Mouse (Mus musculus): ENCODE data around the gene Mmp19. TPM values are rescaled to one million over a fixed set of nuclear protein-coding genes. Genes with fewer than 3 reads are reported as not detected.

Mmp19 gene
- polyA plus RNA-seq (2012; rRNA removed) (8.0 and 9.5 TPM in 2 replicates), polyA plus RNA-seq (2014; fragmentation: Nextera tagmentation; extraction: Ambion mirVana) (8.3 and 8.9 TPM in 2 replicates)

DNA sequence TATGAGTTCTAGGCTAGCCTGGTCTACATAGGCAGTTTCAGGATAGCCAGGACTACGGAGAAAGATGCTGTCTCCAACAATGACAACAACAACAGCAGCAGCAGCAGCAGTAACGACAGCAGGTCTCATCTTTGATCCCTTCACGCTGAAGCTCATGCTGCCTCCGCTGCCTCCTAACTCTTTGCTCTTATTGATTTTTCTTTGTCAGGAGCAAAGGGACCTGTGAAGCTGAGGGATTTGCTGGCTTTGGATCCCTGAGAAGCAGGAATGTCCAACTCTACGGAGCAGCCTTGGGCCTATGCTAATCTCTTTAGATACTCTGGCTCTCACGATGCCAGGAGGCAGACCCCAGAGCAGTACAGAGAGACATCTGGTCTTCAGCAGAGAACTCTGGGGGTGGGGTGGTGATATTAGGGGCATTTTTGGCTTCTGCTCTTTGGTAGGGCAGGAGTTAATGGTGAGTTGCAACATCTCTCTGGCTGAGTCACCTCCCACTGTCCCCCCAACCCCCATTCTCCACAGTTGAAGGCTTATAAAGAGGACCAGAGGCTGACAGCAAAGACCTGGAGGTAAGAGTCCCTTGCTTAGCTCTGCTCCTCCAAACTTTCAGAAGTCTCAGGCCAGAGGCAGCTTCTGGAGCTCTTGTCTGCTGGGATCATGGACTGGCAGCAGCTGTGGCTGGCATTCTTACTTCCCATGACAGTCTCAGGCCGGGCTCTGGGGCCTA lies at the start of gene Mmp19:
Mmp19 (plus strand) TSS at position 513 of the 727 bp plus-strand sequence.
- H3K4me3 ChIP-seq (ENCODE audit: insufficient read depth in 1 of 2, low read depth in 2 of 2, low read length in 2 of 2) = peak within 1 kb of the TSS; percentile 32 to 57
- DNase-seq (ENCODE audit: low read depth in 3 of 3, low spot score in 3 of 3) = no peak
- no peak within 1 kb of the TSS for H3K9ac ChIP-seq (replicated peaks)

DNA sequence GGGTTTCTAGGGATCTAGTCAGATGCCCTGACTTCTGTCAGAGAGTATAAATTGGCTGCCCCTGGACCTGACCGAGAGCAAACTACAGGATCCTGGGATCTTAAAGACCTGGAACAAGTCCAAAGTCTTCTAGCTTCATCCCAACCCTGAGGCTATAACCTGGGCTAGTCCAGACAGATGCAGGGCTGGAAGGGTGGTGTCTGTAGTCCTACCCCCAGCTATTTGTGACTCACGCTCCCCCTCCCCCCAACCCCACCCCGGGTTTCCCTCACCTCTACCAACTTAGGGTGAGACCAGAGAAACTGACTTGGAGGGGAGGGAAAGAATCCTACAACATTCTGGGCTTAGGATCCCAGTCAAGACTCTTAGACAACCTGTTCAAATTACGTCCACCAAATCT lies 48.1 kb upstream of the Mmp19 start:
- Histone ChIP-seq H3K27me3 (ENCODE audit: control insufficient read depth, insufficient read depth, low read length) (peaks cover 39% of the 10 kb centered on the region), H3K27ac (no peak overlapping the region), H3K4me3 (ENCODE audit: insufficient read depth in 1 of 2, low read depth in 2 of 2, low read length in 2 of 2) (peak overlapping the region in 1 of 2 experiments; percentile 42; a peak in 2 of 4 replicates), H3K4me1 (replicated peaks; ENCODE audit: control insufficient read depth in 2 of 2, insufficient read depth in 2 of 2, low read length in 1 of 2) (peaks cover under 1 to 30% of the 10 kb centered on the region in 2 experiments), H3K36me3 (replicated peaks; ENCODE audit: control insufficient read depth, insufficient read depth, low read depth) (no peaks in the 10 kb centered on the region), H3K9me3 (ENCODE audit: control insufficient read depth, low read length) (no peaks in the 10 kb centered on the region), H3K4me2 (ENCODE audit: low read depth) (peak overlapping the region; percentile 60), H3K9ac (replicated peaks) (no peak overlapping the region)
- no peak for TF ChIP-seq CTCF (IDR thresholded peaks at IDR 0.05; ENCODE audit: low read depth)
- TF ChIP-seq EP300 (IDR thresholded peaks at IDR 0.05; ENCODE audit: low read depth) = no peak
- ATAC-seq (ENCODE audit: insufficient read depth) (no peak), DNase-seq (ENCODE audit: low read depth in 3 of 3, low spot score in 3 of 3) (no peak)
- WGBS (ENCODE audit: insufficient replicate concordance) = 36% methylated on average over 4 of the region's 4 CpGs

More for the DNA sequence above, at the start of gene Mmp19:
- ATAC-seq (ENCODE audit: insufficient read depth) = peak; percentile 49
- Histone ChIP-seq H3K27me3 (ENCODE audit: control insufficient read depth, insufficient read depth, low read length) (no peaks in the 10 kb centered on the region), H3K36me3 (replicated peaks; ENCODE audit: control insufficient read depth, insufficient read depth, low read depth) (no peaks in the 10 kb centered on the region), H3K4me2 (ENCODE audit: low read depth) (peak within 1 kb of the TSS; percentile 46), H3K27ac (no peak within 1 kb of the TSS), H3K4me1 (replicated peaks; ENCODE audit: control insufficient read depth in 2 of 2, insufficient read depth in 2 of 2, low read length in 1 of 2) (peaks cover 0 to 2% of the 10 kb centered on the region in 2 experiments; a peak in 1 of 4 replicates), H3K9me3 (ENCODE audit: control insufficient read depth, low read length) (no peaks in the 10 kb centered on the region)
- whole genome bisulfite sequencing (ENCODE audit: insufficient replicate concordance) = 64% methylated on average over 7 of the region's 7 CpGs
- TF ChIP-seq CTCF (IDR thresholded peaks at IDR 0.05; ENCODE audit: low read depth) (no peak), EP300 (IDR thresholded peaks at IDR 0.05; ENCODE audit: low read depth) (no peak)

- DNase-seq (ENCODE audit: low read depth in 3 of 3, low spot score in 3 of 3) (no peak), ATAC-seq (ENCODE audit: insufficient read depth) (no peak)
- no peak for TF ChIP-seq EP300 (IDR thresholded peaks at IDR 0.05; ENCODE audit: low read depth)
- TF ChIP-seq CTCF (IDR thresholded peaks at IDR 0.05; ENCODE audit: low read depth) = no peak
- Histone ChIP-seq H3K4me3 (ENCODE audit: insufficient read depth in 1 of 2, low read depth in 2 of 2, low read length in 2 of 2) (peak overlapping the region; percentile 42 to 71), H3K27me3 (ENCODE audit: control insufficient read depth, insufficient read depth, low read length) (peaks cover 39% of the 10 kb centered on the region), H3K36me3 (replicated peaks; ENCODE audit: control insufficient read depth, insufficient read depth, low read depth) (no peaks in the 10 kb centered on the region), H3K27ac (no peak overlapping the region), H3K4me2 (ENCODE audit: low read depth) (peak overlapping the region; percentile 60), H3K9ac (replicated peaks) (no peak overlapping the region; the same call in 1 of the 2 replicates), H3K9me3 (ENCODE audit: control insufficient read depth, low read length) (no peaks in the 10 kb centered on the region), H3K4me1 (replicated peaks; ENCODE audit: control insufficient read depth in 2 of 2, insufficient read depth in 2 of 2, low read length in 1 of 2) (peaks cover 0 to 30% of the 10 kb centered on the region in 2 experiments)
- 3% methylated on average over 7 of the region's 7 CpGs for WGBS (ENCODE audit: insufficient replicate concordance)
Measured at GRCm38 (mm10) chr10:128743235-128743634, 47.5 kb upstream of the Mmp19 start.

- H3K27ac ChIP-seq = no peak overlapping the region
- no peak for TF ChIP-seq CTCF (IDR thresholded peaks at IDR 0.05; ENCODE audit: low read depth)
- no peak for TF ChIP-seq EP300 (IDR thresholded peaks at IDR 0.05; ENCODE audit: low read depth)
- H3K4me1 ChIP-seq (replicated peaks; ENCODE audit: control insufficient read depth in 2 of 2, insufficient read depth in 2 of 2, low read length in 1 of 2) = peaks cover 2 to 30% of the 10 kb centered on the region in 2 experiments
- ATAC-seq (ENCODE audit: insufficient read depth) = no peak
- peak overlapping the region; percentile 60 for H3K4me2 ChIP-seq (ENCODE audit: low read depth)
- peak overlapping the region; percentile 42 to 71 for H3K4me3 ChIP-seq (ENCODE audit: insufficient read depth in 1 of 2, low read depth in 2 of 2, low read length in 2 of 2)
- peaks cover 39% of the 10 kb centered on the region for H3K27me3 ChIP-seq (ENCODE audit: control insufficient read depth, insufficient read depth, low read length)
- under 1% methylated on average over 37 of the region's 37 CpGs for WGBS (ENCODE audit: insufficient replicate concordance)
- H3K9me3 ChIP-seq (ENCODE audit: control insufficient read depth, low read length) = no peaks in the 10 kb centered on the region
- no peaks in the 10 kb centered on the region for H3K36me3 ChIP-seq (replicated peaks; ENCODE audit: control insufficient read depth, insufficient read depth, low read depth)
- no peak overlapping the region for H3K9ac ChIP-seq (replicated peaks)
- DNase-seq (ENCODE audit: low read depth in 3 of 3, low spot score in 3 of 3) = no peak
Measured at GRCm38 (mm10) chr10:128743791-128744191, 46.9 kb upstream of the Mmp19 start.

- Histone ChIP-seq H3K4me1 (replicated peaks; ENCODE audit: control insufficient read depth in 2 of 2, insufficient read depth in 2 of 2, low read length in 1 of 2) (peaks cover 6 to 33% of the 10 kb centered on the region in 2 experiments), H3K27ac (no peak overlapping the region), H3K36me3 (replicated peaks; ENCODE audit: control insufficient read depth, insufficient read depth, low read depth) (no peaks in the 10 kb centered on the region), H3K27me3 (ENCODE audit: control insufficient read depth, insufficient read depth, low read length) (peaks cover 39% of the 10 kb centered on the region), H3K9ac (replicated peaks) (no peak overlapping the region), H3K9me3 (ENCODE audit: control insufficient read depth, low read length) (no peaks in the 10 kb centered on the region), H3K4me2 (ENCODE audit: low read depth) (peak overlapping the region; percentile 60), H3K4me3 (ENCODE audit: insufficient read depth in 1 of 2, low read depth in 2 of 2, low read length in 2 of 2) (peak overlapping the region; percentile 42 to 71; a peak in 3 of 4 replicates)
- 21% methylated on average over 8 of the region's 8 CpGs for WGBS (ENCODE audit: insufficient replicate concordance)
- ATAC-seq (ENCODE audit: insufficient read depth) (no peak), DNase-seq (ENCODE audit: low read depth in 3 of 3, low spot score in 3 of 3) (no peak)
- TF ChIP-seq CTCF (IDR thresholded peaks at IDR 0.05; ENCODE audit: low read depth) (no peak), EP300 (IDR thresholded peaks at IDR 0.05; ENCODE audit: low read depth) (no peak)
Measured at GRCm38 (mm10) chr10:128744211-128744610, 46.5 kb upstream of the Mmp19 start.
